Mouse (Mus musculus): ENCODE measurements around the gene Otog. TPM values are rescaled to one million over a fixed set of nuclear protein-coding genes. Genes with fewer than 3 reads are reported as not detected.

Otog gene
- polyA plus RNA-seq, 1 experiment from 2014 or later = not detected

GRCm38 (mm10) chr7:46353216-46353615, 112.4 kb downstream of the Otog start:
- H3K36me3 ChIP-seq (ENCODE audit: control insufficient read depth, insufficient read depth, low read length) = no peaks in the 10 kb centered on the region
- no peak overlapping the region for H3K9ac ChIP-seq (ENCODE audit: low read depth, low read length)
- peaks cover 33% of the 10 kb centered on the region for H3K27me3 ChIP-seq (ENCODE audit: control insufficient read depth, insufficient read depth, low read length)
- ATAC-seq (replicated peaks; ENCODE audit: insufficient number of reproducible peaks, low FRiP score, low TSS enrichment) = no peak
- H3K27ac ChIP-seq (ENCODE audit: low read depth, low read length) = no peak overlapping the region
- 59% methylated on average over 8 of the region's 8 CpGs for WGBS (ENCODE audit: insufficient replicate concordance)
- no peaks in the 10 kb centered on the region for H3K4me1 ChIP-seq (ENCODE audit: control insufficient read depth, insufficient read depth, low read length)
- no peak overlapping the region for H3K4me3 ChIP-seq (ENCODE audit: low read depth, low read length)
- no peaks in the 10 kb centered on the region for H3K9me3 ChIP-seq (replicated peaks; ENCODE audit: control insufficient read depth, low read length)
- H3K4me2 ChIP-seq = no peak overlapping the region

- Histone ChIP-seq H3K4me2 (no peak overlapping the region), H3K27ac (ENCODE audit: low read depth, low read length) (no peak overlapping the region), H3K9ac (ENCODE audit: low read depth, low read length) (no peak overlapping the region), H3K4me3 (ENCODE audit: low read depth, low read length) (no peak overlapping the region), H3K4me1 (ENCODE audit: control insufficient read depth, insufficient read depth, low read length) (no peaks in the 10 kb centered on the region), H3K27me3 (ENCODE audit: control insufficient read depth, insufficient read depth, low read length) (peaks cover 26% of the 10 kb centered on the region), H3K36me3 (ENCODE audit: control insufficient read depth, insufficient read depth, low read length) (no peaks in the 10 kb centered on the region), H3K9me3 (replicated peaks; ENCODE audit: control insufficient read depth, low read length) (no peaks in the 10 kb centered on the region)
- WGBS (ENCODE audit: insufficient replicate concordance) = 49% methylated on average over 4 of the region's 4 CpGs
- ATAC-seq (replicated peaks; ENCODE audit: insufficient number of reproducible peaks, low FRiP score, low TSS enrichment) = no peak
Observed at GRCm38 (mm10) chr7:46353875-46354274, 113.1 kb downstream of the Otog start.

Other genes starting within 250 kb of the Otog start
- gene Abcc6, start 210.7 kb upstream of the Otog start, polyA plus RNA-seq (2014; fragmentation: Nextera tagmentation; extraction: Ambion mirVana) = 0.04 TPM in 2 replicates
- 19.2 and 20.8 TPM in 2 replicates for gene Nomo1, start 207.3 kb upstream of the Otog start, polyA plus RNA-seq (2014; fragmentation: Nextera tagmentation; extraction: Ambion mirVana)
- 5.3 and 5.9 TPM in 2 replicates for gene Kcnj11, start 140.2 kb upstream of the Otog start, polyA plus RNA-seq (2014; fragmentation: Nextera tagmentation; extraction: Ambion mirVana)
- 4.8 and 6.8 TPM in 2 replicates for gene Abcc8, start 61.0 kb upstream of the Otog start, polyA plus RNA-seq (2014; fragmentation: Nextera tagmentation; extraction: Ambion mirVana)
- 1.7 and 2.0 TPM in 2 replicates for gene Ush1c, start 2.5 kb upstream of the Otog start, polyA plus RNA-seq (2014; fragmentation: Nextera tagmentation; extraction: Ambion mirVana)
- 0.87 and 1.5 TPM in 2 replicates for gene Myod1, start 135.5 kb downstream of the Otog start, polyA plus RNA-seq (2014; fragmentation: Nextera tagmentation; extraction: Ambion mirVana)
- 0.21 and 0.27 TPM in 2 replicates for gene Kcnc1, start 155.5 kb downstream of the Otog start, polyA plus RNA-seq (2014; fragmentation: Nextera tagmentation; extraction: Ambion mirVana)